Mouse (Mus musculus) megakaryocyte, embryonic 14.5 days (primary cell): ENCODE measurements around the gene Dnm1.

Experiments used
- FLI1 ChIP-seq: IDR thresholded peaks from 2 replicates; pipeline ENCODE4 v1.6.1; 2012; ENCODE audit warnings: low read length, inconsistent platforms, mixed read lengths
- GATA1 ChIP-seq: IDR thresholded peaks from 3 replicates; pipeline ENCODE4 v1.6.1; 2012; ENCODE audit warnings: mixed read lengths, low read length, inconsistent platforms, borderline replicate concordance

GRCm38 (mm10) chr2:32305668-32306067 lies 47.5 kb downstream of the Dnm1 start:
- no peak for TF ChIP-seq GATA1
- TF ChIP-seq FLI1 = no peak
